Mouse (Mus musculus) small intestine, adult 2 months (tissue): ENCODE results near the gene Diaph3.

Experiments
- CTCF ChIP-seq: fragments of 200-500 bp; IDR thresholded peaks from 2 replicates; pipeline ENCODE4 v1.5.1; 2012; ENCODE audit warnings: low read depth, mild to moderate bottlenecking, control low read depth, inconsistent platforms, low read length, moderate library complexity, mixed read lengths; ENCODE audit not compliant: insufficient replicate concordance, insufficient read length; ENCODE audit errors: extremely low read depth
- POLR2A ChIP-seq: fragments of 200-500 bp; IDR thresholded peaks from 2 replicates; pipeline ENCODE4 v1.6.1; 2012; ENCODE audit warnings: low read depth, mild to moderate bottlenecking, control low read depth, inconsistent platforms, low read length, moderate library complexity

GRCm38 (mm10) chr14:86749425-86749824 is 391.6 kb downstream of the Diaph3 start:
- TF ChIP-seq CTCF (no peak), POLR2A (no peak)
